18 mouse cellular contexts compared by ENCODE assay signal in the genomic region with DNA sequence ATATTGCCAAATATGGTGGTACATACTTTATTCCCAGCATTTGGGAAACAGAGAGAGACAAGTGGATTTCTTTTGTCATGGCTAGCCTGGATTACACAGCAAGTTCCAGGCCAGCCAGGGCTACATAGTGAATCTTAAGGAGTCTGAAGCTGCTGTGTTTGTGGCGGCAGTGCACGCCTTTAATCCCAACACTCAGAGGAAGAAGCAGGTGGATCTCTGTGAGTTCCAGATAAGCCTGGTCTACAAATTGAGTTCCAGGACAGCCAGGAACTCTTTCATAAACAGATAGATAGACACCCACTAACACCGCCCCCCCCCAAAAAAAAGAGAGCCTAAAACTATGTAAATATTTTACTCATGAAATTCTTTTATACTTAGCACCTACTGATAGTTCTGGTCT.
"Had no signal": no experiment of that assay in that cellular context is flagged by ENCODE, and none has a peak within 500 bp of the region (broad histone marks: within the 10 kb centered on the region; RNA-seq: fewer than 3 reads in every experiment).

No protein-coding gene starts in this region.

- H3K9ac ChIP-seq: kidney, embryonic 15.5 days; limb, embryonic 13.5 days; lung, embryonic 14.5 days; stomach, embryonic 15.5 days had no signal

- ATAC-seq: intestine, postnatal 0 days; lung, postnatal 0 days had no signal

- H3K27me3 ChIP-seq: kidney, embryonic 15.5 days; limb, embryonic 13.5 days; megakaryocyte, embryonic 14.5 days; stomach, embryonic 15.5 days had no signal

- H3K4me2 ChIP-seq: kidney, embryonic 15.5 days; limb, embryonic 13.5 days; lung, embryonic 14.5 days; midbrain, embryonic 11.5 days; stomach, embryonic 15.5 days had no signal

- DNase-seq: kidney, adult 2 months; kidney, postnatal 10 days; kidney, postnatal 36 days; lung, embryonic 14.5 days; midbrain, embryonic 14.5 days; retina, postnatal 1 day; right cerebral cortex, postnatal 25 days; spleen, adult 18-20 months; thymus, postnatal 25 days had no signal

- H3K4me1 ChIP-seq: limb, embryonic 10.5 days; stomach, embryonic 15.5 days had no signal

- H3K9me3 ChIP-seq: kidney, embryonic 15.5 days; limb, embryonic 10.5 days; limb, embryonic 13.5 days; megakaryocyte, embryonic 14.5 days; stomach, embryonic 15.5 days had no signal

- H3K4me3 ChIP-seq: kidney, embryonic 15.5 days; limb, embryonic 10.5 days; limb, embryonic 13.5 days; megakaryocyte, embryonic 14.5 days; stomach, embryonic 15.5 days had no signal

- H3K27ac ChIP-seq: kidney, embryonic 15.5 days; limb, embryonic 10.5 days; limb, embryonic 13.5 days; macrophage; stomach, embryonic 15.5 days had no signal
